Mouse (Mus musculus): ENCODE measurements at regions not wholly inside any gene's neighbourhood (a gene's known extent, or its start where the extent isn't known, plus 50 kb on each side); places are given as distances from the start of the nearest gene placed in this dataset.

GRCm38 (mm10) chr3:82781464-82781863 lies 94.8 kb downstream of the Rbm46 start:
- no peak for DNase-seq (ENCODE audit: low spot score in 2 of 2)
- intact Hi-C loops (cut with DNase I), result no loop called here

DNA sequence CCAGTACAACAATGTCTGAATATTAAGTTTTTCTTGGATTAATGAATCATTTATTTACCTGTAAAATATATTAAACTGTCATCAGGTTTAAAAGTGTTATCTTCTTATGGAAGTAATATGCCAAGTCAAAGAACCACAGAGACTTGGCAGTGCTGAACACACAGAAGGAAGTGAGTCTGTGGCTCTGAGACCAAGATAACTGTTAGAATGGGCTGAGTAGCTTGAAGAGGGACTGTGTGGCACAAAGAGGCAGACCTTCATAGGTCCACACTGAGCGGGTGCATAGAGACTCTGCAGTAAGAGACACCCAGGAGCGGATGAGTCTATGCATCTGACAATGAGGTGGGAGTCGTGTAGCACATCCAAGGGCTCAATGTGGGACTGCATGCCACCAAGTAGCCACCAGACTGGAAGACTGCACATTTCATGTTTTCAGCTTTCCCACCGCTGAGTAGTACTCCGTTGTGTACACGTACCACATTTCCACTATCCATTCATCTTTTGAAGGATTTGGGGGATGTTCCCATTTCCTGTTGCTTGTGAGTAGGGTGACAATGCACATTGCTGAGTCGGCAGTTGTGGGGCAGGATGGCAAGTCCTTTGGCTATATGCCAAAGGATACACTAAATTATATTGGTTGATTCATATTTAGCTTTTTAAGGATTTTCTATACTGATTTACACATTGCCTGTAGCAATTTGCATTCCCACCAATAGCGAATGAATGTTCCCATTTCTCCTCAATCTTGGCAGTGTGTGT lies 105.6 kb downstream of the Rbm46 start:
- no peak for DNase-seq (ENCODE audit: low spot score in 2 of 2)
- intact Hi-C loops (cut with DNase I), result no loop called here

DNA sequence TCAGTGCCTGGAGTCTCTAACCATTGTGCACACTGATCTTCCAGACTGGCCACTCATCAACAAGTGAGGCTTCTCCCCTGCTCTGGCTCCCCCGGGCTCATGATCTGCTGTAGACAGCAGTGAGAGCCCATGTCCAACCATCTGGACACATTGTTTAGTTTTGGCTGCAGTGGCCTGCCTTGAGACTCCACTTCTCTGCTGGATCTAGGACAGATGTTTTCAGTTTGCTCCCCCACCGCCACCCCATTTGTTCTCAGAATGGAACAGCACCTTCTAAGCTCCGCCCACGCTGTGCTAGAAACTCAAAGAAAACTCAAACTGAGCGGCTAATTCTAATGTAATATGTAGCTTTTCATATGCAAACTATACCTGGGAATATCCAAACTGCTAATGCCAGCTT lies 108.8 kb downstream of the Rbm46 start:
- intact Hi-C loops (cut with DNase I), result no loop called here
- peak; percentile 42 to 45 for DNase-seq (ENCODE audit: low spot score in 2 of 2)

GRCm38 (mm10) chr3:82759946-82760345 lies 116.3 kb downstream of the Rbm46 start:
- intact Hi-C loops (cut with DNase I), result no loop called here
- no peak for DNase-seq (ENCODE audit: low spot score in 2 of 2)

DNA sequence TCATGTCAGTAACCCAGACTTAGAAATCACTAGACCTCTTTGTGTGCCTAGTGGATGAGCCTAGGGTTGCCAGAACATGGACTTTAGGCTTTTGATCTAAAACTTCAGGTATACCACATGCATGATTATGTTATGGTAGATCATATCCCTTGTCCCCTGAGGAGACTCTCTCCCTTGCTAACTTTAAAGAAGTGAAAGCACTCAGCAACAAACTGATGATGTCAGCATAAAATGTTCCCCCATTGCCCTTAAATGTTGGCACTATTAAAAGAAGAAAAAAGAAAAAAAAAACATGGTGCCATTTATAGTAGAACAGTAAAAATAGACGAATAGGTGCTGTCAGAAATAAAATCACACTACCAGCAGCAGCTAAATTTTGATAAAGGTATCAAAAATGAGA lies 117.3 kb downstream of the Rbm46 start:
- DNase-seq (ENCODE audit: low spot score in 2 of 2), result no peak
- intact Hi-C loops (cut with DNase I), result no loop called here

- DNase-seq (ENCODE audit: low spot score in 2 of 2), result peak; percentile 7 to 43
- intact Hi-C loops (cut with DNase I), result no loop called here
Observed at GRCm38 (mm10) chr3:82725546-82725945, 150.7 kb downstream of the Rbm46 start.

DNA sequence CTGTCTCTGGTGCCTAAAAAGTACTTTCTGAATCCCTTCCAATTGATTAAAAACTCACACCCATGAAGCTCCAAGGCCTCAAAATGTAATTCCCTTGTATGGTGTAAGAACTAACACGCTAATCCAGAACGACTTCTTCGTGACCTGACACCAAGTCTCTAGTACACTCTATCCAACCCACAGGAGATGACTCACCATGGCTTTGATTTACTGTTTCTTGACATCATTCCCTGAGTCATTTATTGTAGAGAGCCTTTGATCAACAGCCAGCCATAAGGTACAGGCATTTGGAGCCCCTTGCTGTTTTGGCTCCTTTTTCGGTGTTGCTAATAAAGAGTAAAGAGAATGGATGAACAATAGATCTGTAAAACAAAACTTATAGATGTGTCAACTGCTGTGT lies 159.7 kb upstream of the Npy2r start:
- DNase-seq (ENCODE audit: low spot score in 2 of 2), result no peak
- intact Hi-C loops (cut with DNase I), result no loop called here

DNA sequence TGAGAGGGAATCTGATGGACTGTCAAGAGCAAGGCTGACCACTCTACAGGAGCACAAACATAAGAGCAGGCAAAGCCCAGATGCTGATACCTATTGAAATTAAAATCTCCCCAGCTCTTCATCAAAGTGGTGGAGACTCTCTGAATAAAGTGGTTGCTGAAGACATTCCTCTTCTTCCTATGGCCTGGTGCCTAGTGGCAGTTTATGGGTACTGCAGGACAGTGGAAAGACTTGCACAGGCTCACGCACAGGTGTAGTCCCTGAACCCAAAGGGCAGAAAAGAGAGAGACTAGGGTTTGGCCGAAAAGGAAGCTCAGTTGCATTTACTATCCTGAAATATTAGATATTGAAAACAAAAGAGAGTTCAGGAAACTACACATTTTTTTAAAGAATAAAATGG lies 144.2 kb upstream of the Npy2r start:
- no peak for DNase-seq (ENCODE audit: low spot score in 2 of 2)
- intact Hi-C loops (cut with DNase I), result no loop called here

DNA sequence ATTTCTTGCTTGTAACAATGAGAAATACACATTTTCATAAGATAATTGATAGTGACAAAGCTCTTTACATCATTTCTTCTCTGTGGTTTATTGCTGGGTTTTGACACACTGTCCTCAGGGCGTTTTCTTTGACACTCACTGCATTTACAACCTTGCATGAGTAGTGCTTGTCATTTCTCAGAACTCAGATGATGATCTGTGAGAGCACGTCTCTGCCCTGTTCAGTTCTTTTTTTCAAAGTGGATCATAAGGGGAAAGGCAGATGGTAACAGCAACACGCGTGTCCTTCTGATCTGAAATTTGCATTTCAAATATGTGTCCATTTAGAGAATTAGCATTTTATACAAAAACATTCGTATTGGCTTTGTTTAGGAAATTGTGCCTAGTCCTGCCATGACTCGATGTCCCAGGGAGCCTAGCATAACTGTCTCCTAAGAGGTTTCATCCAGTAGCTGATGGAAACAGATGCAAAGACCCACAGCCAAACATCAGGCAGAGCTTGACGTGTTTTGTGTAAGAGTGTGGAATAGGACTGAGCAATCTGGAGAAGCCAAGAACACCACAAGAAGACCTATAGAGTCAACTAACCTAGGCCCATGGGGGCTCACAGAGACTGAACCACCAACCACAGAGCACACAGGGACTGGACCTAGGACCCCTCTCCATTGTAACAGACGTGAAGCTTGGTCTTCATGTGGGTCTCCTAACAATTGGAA lies 108.4 kb upstream of the Npy2r start:
- intact Hi-C loops (cut with DNase I), result no loop called here
- DNase-seq (ENCODE audit: low spot score in 2 of 2), result no peak

DNA sequence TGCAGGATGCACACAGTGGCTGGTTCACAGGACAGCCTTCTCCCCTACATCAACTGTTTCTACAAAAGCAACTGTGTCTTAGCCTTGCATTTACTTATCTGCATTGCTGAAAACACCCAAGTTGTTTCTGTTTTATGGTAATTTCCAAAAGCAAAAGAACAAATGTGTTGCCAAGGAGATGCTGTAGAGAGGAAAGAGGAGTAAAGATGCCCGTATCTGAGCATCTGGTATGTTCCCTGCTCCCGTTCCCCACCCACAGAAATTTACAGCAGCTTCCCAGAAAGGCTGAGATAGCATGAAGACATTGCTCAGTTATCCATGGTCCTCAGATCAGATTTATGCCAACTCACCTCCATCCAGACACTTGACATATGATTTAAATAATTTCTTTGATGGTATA lies 104.5 kb upstream of the Npy2r start:
- DNase-seq (ENCODE audit: low spot score in 2 of 2), result peak; percentile 55 to 80
- intact Hi-C loops (cut with DNase I), result no loop called here

DNA sequence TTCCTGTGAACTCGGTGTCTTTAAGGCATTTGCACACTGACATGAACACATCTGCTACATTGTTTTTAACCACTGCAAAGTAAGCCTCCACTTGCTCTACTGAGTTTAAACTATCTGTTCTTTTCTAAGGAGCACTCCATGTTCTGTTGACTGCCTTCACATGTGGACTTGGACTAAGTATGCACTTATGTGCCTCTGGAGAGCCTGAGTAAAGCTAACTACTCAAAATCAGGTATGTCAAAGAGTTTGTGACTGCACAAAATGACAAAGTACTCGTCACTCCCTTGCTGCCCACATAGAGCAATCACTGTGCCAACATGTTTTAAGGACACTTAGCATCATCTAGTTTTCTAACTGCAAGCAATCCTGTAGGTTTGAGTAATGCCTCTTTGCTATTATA lies 92.2 kb upstream of the Npy2r start:
- DNase-seq (ENCODE audit: low spot score in 2 of 2), result no peak
- intact Hi-C loops (cut with DNase I), result no loop called here

GRCm38 (mm10) chr3:82636666-82637065 lies 88.8 kb upstream of the Npy2r start:
- intact Hi-C loops (cut with DNase I), result no loop called here
- peak; percentile 46 to 83 for DNase-seq (ENCODE audit: low spot score in 2 of 2)

DNA sequence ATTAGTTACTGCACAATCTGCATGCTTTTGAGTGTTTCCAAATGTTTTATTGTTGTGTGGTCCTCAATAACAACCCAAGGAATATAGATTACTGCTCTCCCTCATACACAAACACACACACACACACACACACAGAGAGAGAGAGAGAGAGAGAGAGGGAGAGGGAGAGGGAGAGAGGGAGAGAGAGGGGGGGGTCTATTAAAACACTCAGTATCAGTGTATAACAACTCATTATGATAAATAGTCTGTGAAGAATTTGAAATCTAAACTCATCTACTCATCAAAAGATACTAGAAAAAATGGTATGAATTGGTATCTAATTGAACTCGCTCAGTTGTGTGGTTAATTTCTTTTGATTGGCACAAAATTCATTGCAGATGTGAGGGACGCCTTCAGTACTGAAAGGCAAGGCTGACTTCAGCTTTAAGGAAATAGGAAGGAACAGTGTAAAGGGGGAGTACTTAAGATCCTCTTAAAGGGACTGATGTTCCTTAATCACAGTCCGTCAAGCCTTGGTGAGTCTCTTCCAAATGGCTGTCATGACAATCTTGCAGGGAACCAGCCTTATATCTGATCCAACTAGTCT lies 72.6 kb upstream of the Npy2r start:
- intact Hi-C loops (cut with DNase I), result no loop called here
- no peak for DNase-seq (ENCODE audit: low spot score in 2 of 2)

DNA sequence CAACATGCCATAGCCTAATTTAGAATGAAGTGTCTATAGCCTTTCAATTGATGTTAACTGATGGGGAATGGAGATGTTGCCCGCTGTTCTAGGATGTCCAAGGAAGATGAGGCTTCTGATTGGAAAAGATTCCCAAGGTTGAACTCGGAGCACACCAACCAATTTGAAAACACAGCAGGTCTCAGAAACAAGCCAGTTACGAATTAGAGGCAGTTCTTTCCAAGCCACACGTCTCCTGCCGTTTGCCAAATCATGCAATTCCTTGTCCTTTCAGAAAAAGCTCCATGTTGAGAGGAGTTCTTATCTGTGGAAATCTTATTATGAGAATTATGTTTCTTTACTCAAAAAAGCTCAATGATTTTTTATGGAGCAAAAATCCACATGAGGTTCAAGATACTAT lies 71.5 kb upstream of the Npy2r start:
- intact Hi-C loops (cut with DNase I), result no loop called here

GRCm38 (mm10) chr3:82601880-82602279 lies 54.0 kb upstream of the Npy2r start:
- no peak for DNase-seq (ENCODE audit: low spot score in 2 of 2)
- intact Hi-C loops (cut with DNase I), result no loop called here

More for the DNA sequence above, 71.5 kb upstream of the Npy2r start:
- no peak for DNase-seq (ENCODE audit: low spot score in 2 of 2)

DNA sequence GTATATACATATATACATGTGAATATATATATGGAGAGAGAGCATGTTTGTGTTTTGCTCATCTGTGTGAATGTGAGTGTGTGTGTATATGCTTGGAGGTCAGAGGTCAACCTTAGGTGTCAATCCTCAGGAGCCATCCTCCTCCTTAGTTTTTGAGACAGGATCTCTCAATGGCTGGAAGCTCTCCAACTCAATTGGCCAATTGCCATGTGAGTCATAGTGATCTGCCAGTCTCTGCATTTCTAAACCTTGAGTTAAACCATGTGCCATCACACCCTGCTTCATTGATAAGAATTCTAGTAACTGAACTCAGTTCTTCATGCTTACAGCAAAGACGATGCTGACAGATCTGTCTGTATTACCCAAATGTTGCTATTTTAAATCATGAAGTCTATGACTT lies 50.8 kb upstream of the Npy2r start:
- peak; percentile 9 to 11 for DNase-seq (ENCODE audit: low spot score in 2 of 2)
- intact Hi-C loops (cut with DNase I), result no loop called here
